Mouse (Mus musculus): ENCODE data around the gene Sp9.

Gene Sp9

GRCm38 (mm10) chr2:73275261-73276040 lies 3.7 kb downstream of the Sp9 start:
- DNase-seq = no peak

DNA sequence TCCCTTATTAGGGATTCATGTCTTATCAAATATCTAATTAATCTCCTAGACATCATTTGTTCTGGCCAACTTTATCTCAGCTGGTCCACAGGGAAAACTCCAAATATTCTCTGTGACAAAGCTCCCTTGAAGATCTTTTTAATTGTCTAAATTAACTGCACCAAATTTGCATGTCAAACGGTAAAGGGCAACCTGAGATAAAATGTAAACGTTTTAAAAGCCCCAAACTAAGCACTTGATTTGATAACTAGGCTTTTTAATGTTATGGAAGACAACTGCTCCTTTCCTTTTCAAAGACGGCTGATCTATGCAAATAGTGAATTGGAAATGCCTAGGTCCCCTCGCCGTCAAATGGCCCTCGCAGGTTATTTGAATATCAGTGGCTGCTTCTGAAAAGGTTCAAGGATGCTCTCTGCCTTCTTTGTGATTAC lies 4.4 kb downstream of the Sp9 start:
- no peak for DNase-seq

GRCm38 (mm10) chr2:73277021-73277708 lies 5.4 kb downstream of the Sp9 start:
- no peak for DNase-seq

DNA sequence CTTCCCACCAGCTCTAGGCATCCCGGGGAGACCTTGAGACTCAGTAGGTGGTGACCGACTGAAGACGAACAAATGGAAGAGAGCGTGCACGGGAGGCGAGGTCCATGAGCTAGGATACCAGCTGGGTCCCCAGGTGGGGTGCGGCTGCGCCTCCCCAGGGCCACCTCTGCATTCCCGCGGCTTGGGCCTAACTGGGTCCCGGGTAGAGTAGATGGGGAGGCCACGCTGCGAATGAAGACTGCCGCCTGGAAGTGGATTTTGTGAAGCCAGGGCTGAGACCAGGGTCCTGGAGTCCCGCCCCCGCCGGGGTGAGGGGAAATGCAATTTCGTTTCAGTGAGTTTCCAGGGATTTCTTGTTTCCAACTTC lies 6.0 kb downstream of the Sp9 start:
- DNase-seq = peak; percentile 12

DNA sequence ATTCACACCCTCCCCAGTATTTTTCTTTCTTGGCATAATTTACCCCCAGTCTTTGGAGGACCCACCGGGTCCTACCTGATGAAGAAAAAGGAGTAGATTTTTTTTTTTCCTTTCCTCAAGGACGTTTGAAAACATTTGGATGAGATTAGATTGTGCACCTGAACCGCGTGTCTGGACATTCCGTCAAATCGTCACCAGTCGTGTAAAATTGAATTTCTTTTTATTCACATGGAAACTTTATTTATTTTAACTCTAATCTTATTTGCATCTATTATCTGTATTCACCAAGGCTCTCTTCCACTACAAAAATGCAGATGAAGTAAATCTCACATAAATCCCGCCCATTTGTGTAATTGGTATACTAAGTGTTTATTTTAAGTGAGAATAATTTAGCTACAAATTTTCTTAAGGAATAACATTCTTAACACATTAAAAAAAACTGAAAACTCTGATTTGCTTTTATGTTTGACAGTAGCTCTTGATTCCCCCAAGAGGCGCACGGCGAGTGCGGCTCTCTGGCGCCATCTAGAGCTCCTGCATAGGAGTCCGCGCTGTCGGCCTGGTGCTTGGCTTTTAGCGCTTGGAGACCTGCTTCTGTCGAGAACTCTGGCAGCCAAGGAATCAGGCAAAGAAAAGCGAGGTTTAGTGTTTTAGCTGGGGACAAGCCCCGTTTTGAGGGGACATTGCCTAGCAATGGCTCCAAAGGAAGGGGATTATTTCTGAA lies 6.6 kb downstream of the Sp9 start:
- peak; percentile 88 for DNase-seq

DNA sequence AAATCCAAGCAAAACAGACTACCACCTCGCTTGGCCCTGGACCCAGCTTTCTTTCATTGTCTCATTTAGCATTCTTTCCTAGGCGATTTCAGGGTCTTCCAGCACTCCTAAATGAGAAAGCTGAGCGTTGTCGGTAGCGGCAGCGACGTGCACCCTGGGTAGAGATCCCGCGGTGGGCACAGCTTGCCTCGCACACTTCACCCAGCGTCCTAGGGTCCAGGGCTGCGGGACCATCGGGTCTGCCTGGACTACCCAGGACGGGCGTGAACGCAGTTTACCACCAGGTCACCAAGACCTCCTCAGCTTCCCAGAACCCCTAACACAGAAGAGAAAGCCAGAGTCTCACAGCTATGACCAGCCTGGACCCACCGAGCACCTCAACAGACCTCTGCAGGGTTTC lies 7.1 kb downstream of the Sp9 start:
- DNase-seq = no peak

DNA sequence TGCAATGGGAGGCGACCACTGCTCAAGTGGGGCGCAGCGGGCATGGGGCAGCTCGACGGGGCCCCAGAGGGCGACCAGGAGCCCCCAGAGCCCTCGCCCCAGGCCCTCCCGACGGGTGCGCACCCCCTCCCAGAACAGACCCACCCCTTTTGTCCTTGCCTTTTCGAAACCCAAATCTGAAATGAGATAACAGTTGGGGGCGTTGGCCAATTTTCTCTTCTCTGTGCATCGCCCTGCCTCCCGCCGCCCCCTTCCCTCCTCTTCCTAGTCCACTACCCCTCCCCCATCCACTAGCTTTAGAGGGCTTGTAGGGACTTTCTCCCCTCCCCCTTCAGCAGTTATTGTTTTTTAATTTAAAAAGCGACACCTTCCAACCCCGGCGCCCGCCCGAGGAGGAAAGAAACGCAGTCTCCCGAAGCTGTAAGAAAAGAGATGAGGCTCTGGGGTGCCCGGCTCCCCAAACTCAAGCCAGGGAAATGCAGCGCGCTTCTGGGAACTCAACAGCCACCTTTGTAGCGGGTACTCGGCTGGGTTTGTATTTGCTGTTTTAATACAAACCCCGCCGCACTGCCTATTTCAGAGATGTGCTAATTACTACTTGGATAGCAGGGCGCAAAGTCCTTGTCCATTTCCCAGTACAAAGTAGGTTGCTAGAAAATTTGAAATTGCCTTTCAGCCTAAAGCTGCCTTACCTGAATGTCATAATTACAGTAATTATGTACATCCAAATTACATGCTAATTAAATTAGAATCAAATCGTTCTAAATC lies 7.7 kb downstream of the Sp9 start:
- DNase-seq = no peak

DNA sequence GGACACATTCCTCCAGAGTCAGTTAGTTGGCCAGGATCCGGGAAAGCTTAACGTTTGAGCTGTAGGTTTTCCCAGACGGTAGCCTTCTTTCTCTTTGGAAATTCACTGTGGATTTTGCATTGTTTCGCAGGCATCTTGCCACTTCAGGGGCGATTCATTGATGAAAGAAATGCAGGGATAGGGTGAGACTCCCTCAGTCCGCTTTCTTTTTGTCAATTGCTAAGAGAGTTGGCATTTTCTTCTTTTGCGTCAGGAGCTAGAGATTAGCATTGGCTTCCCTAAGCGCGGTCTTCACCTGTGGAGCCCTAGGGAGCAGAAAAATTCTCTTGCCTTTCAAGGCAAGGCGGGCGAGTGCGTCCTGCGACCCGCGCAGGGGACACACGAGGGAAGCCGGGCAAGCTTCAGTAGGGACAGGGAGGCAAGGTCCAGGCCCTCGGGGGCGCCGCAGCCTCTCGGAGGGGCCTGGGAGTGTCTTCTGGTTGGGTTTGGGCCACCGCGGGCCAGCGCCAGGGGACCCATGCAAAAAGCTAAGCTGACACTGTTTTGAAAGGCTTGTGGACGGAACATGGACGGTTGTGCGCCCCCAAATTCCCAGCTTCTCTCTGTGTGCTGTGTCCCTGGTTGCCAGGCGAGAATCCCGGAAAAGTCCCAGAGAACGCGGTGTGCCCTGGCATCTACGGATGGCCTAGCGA lies 8.8 kb downstream of the Sp9 start:
- DNase-seq = no peak

DNA sequence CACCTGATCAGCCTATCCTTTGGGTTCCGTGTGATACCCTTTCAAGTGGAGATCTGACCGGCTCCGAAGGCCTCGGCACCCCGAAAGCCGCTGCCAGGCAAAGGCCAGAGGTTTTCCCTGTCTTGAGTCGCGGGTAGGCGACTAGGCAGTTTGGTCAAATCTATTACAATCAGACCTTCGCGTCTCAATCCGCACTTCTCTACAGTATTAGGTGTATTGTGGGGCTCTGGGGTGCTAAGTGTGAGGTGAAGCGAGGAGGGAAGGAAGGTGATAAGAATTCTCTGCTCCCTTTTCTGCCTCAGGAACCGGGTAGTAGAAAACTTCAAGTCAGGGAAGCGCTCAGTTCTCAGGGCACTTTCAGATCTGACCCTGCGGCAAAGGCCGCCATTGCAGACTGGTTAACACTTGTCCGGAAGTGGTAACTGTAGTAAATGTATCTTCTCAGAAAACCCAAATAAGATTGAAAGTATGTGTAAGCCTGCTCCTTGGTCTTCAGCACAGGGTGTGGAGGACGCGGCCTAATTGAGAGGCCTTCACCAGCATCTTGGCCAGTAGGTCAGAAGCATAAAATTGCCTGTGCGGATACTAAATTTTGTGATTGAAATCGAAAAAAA lies 9.4 kb downstream of the Sp9 start:
- no peak for DNase-seq

- no peak for DNase-seq
These were observed 10.0 kb downstream of the Sp9 start for GRCm38 (mm10) chr2:73281707-73282106.

- DNase-seq = peak; percentile 19
These were observed 13.9 kb downstream of the Sp9 start for GRCm38 (mm10) chr2:73285630-73286029.

DNA sequence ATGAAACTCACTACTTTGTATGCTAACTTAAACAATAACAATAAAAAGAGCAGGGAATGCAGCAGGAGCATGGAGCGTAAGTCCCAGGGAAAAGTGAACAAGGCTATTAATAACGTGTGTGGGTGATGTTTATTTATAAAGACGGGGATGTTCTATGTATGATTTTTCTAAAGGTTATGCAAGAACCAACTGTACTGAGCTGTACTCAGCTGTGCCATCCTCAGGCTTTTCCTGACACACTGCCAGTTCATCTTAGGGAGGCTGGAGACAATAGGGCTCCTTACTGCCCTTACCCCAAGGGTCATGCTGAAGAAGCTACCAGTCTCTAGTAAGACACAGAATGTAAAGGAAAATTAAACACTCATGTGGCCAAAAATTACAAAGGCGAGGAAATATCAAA lies 19.4 kb downstream of the Sp9 start:
- no peak for DNase-seq

DNA sequence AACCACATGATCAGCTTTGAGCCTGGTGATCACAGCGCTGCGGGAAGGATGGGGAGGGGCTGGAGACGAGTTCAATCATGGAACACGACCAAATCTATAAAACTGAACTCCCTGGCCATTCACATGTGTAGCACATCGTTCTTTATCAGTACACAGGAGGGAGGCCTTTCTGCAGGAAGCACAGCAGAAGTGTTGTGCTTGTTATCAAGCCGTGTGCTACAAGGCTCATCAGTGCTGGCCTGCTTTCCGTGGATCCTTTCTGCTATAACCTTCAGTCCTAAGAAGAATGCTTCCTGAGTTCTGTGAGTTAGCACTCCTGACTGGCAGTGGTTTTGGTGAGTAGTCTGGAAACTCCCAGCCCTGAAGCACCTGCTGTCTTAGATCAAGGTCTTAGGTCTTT lies 23.3 kb downstream of the Sp9 start:
- no peak for DNase-seq

DNA sequence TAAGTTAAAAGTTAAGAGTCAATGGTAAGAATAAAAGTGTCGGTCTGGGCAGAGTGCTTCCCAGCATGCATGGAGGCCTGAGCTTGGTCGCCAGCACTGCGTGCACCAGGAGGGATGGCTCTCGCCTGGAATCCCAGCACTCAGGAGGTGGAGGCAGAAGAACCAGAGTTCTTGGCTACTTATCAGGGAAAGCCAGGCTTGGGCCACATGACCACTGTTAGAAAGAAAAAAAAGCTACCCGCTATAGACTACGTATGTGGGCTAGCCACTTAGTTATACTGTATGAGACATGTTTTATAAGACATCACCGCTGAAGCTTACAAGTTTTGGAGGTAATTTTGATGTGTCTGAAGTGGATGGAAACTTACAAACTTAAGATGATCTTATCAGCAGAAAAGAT lies 26.4 kb downstream of the Sp9 start:
- DNase-seq = no peak

GRCm38 (mm10) chr2:73298841-73299240 lies 27.1 kb downstream of the Sp9 start:
- no peak for DNase-seq

DNA sequence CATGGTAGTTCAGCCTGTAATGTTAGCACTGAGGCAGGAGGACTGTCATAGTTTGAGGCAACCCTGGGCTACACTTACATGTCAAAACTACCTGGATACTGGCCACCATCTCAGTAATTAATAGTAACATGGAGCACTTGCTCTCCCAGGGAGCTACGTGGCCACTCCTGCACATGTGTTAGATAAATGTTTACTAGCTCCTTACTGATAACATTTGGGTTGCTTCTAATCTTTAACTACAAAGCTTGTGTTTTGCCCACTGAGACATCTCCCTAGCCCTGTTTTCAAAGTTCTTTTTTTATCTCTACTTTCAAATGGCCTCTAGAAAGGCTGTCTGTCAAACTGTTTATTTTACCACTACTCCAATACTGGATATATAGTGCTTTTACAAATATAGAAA lies 30.3 kb downstream of the Sp9 start:
- DNase-seq = no peak

DNA sequence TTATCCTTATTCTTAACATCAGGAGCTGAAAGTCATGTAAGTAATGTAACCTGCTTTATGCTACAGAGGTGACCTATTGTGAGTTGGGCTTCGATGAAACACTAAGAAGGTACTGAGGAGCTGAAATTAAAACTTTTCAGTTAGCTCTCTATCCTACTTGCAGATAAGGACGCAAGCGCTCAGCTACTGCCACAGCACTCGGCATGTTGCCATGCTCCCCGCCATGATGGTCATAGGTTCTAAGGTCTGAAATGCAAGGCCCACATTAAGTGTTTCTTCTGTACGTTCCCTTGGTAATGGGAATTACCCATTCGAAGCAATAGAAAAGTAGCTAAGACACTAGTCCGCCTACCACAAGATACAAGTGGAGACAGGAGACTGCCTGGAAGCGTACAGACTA lies 31.0 kb downstream of the Sp9 start:
- DNase-seq = no peak

GRCm38 (mm10) chr2:73304506-73304905 lies 32.8 kb downstream of the Sp9 start:
- DNase-seq = no peak

DNA sequence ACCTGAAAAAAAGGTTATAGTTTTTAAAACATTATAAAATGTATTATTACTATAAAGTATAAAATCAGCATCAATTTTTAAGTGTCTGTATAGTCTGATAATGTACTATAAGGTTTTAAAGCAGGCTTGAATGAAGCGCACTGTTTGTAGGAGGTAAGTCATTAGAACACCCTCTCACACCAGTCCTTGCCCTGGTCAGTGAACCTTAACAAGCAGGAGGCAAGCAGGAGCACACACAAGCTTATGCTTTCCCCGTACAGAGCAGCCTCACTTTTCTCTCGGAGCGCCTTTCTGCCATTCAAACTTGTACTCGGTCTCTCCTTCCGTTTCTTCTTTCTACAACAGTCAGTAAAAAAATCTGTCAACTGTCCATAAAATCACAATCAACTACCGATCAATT lies 34.3 kb downstream of the Sp9 start:
- no peak for DNase-seq

- DNase-seq = peak; percentile 97
These were observed 40.7 kb downstream of the Sp9 start, which contains the start of the genes Scrn3 and Cir1 for GRCm38 (mm10) chr2:73312152-73313116. Gene Scrn3, plus strand, starts transcription at chr2:73312601. Gene Cir1, minus strand, starts transcription at chr2:73312701.

DNA sequence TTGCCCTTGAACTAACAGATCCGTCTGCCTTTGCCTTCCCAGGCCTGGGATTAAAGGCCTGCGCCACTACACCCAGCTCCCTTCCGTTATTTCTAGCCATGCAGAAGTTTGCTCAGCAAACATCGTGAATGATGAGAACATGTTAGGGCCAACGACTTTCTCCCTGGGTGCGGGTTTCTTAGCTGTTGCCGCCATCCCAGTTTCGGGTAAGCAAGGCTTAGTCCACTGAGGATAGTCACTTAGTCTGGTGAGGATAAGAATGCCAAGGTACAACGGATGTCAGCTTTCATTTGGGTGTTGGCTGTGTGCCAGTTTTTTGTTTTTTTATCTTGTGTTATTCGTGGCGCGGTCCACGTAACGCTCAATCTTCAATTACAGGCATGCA lies 41.4 kb downstream of the Sp9 start:
- DNase-seq = peak; percentile 51

Data from kidney, postnatal 14 days (tissue).